Mouse (Mus musculus): Measurements from ENCODE around the gene Trp53tg5. TPM values are rescaled to one million over a fixed set of nuclear protein-coding genes. Genes with fewer than 3 reads are reported as not detected.

Gene Trp53tg5
- not detected in 2 replicates for polyA plus RNA-seq (2015; fragmentation: Nextera tagmentation; extraction: Ambion mirVana)

- 85% methylated on average over 6 of the region's 6 CpGs for WGBS
- H3K4me2 ChIP-seq (replicated peaks): no peak within 1 kb of the TSS
- no peaks in the 10 kb centered on the region for H3K27me3 ChIP-seq (replicated peaks)
- no peak within 1 kb of the TSS for H3K9ac ChIP-seq
- no peaks in the 10 kb centered on the region for H3K4me1 ChIP-seq (replicated peaks)
- no peaks in the 10 kb centered on the region for H3K9me3 ChIP-seq
- no peak within 1 kb of the TSS for H3K27ac ChIP-seq
- H3K4me3 ChIP-seq (replicated peaks): no peak within 1 kb of the TSS
- ATAC-seq: no peak
- H3K36me3 ChIP-seq: no peaks in the 10 kb centered on the region
Measured at GRCm38 (mm10) chr2:164473624-164474023, at the start of gene Trp53tg5. Trp53tg5 (minus strand) TSS chr2:164473724.

DNA sequence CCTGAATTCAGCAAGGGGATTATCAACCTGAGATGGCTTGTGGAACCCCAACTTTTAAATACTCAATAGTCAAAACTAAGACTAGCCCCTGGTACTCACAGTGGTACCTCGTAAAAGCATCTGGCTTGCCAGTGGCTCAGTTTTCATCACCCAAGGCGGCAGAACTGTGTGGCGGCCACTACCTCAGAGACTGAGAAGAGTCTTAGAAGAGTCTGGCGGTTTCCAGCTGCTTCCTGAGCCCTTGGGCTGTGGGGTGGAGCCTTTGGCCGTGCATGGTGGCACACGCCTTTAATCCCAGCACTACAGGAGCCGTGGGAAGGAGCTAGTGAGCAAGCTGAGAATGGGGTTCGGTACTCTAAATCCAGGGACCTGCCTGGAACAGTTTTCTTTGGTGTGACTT, 48.8 kb upstream of the Trp53tg5 start:
- H3K4me3 ChIP-seq (replicated peaks): no peak overlapping the region
- no peaks in the 10 kb centered on the region for H3K9me3 ChIP-seq
- H3K27me3 ChIP-seq (replicated peaks): no peaks in the 10 kb centered on the region
- no peaks in the 10 kb centered on the region for H3K36me3 ChIP-seq
- WGBS: 37% methylated on average over 8 of the region's 8 CpGs
- H3K27ac ChIP-seq: no peak overlapping the region
- no peak for ATAC-seq
- no peak overlapping the region for H3K9ac ChIP-seq
- 0 out of 2 replicates have a peak, but pooled peaks cover 14% of the 10 kb centered on the region for H3K4me1 ChIP-seq (replicated peaks)
- no peak overlapping the region; the same call in 1 of the 2 replicates for H3K4me2 ChIP-seq (replicated peaks)

DNA sequence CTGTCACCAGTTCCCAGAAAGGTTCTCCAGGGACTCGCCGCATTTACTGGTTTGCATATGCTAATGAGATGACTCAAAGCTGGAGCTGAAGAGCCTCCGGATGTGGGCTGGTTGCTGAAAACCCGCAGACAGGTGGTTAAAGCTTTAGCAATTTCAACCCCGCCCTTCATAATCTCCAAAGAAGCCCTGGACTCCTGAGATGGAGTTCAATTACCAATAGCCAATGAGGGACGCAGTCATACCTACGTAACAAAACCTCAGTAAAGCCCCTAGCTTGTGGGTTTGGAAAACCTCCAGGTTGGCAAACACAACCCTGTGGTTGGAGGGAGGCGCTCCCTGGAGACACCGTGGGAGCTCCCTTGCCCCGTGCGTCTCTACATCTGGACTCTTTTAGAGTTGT, 48.3 kb upstream of the Trp53tg5 start:
- Histone ChIP-seq H3K9ac (no peak overlapping the region), H3K36me3 (no peaks in the 10 kb centered on the region), H3K27ac (no peak overlapping the region), H3K9me3 (no peaks in the 10 kb centered on the region), H3K4me2 (replicated peaks) (0 out of 2 replicates have a peak overlapping the region, but pooled peaks have one; percentile 11), H3K4me3 (replicated peaks) (no peak overlapping the region), H3K27me3 (replicated peaks) (no peaks in the 10 kb centered on the region), H3K4me1 (replicated peaks) (0 out of 2 replicates have a peak, but pooled peaks cover 14% of the 10 kb centered on the region)
- WGBS: 19% methylated on average over 11 of the region's 11 CpGs
- no peak for ATAC-seq

GRCm38 (mm10) chr2:164520782-164521181, 47.3 kb upstream of the Trp53tg5 start:
- H3K9ac ChIP-seq: no peak overlapping the region
- H3K4me1 ChIP-seq (replicated peaks): 0 out of 2 replicates have a peak, but pooled peaks cover 14% of the 10 kb centered on the region
- no peaks in the 10 kb centered on the region for H3K27me3 ChIP-seq (replicated peaks)
- peak; percentile 66 for ATAC-seq
- H3K4me2 ChIP-seq (replicated peaks): no peak overlapping the region
- H3K36me3 ChIP-seq: no peaks in the 10 kb centered on the region
- no peak overlapping the region for H3K27ac ChIP-seq
- 18% methylated on average over 3 of the region's 3 CpGs for WGBS
- H3K9me3 ChIP-seq: no peaks in the 10 kb centered on the region
- H3K4me3 ChIP-seq (replicated peaks): no peak overlapping the region

DNA sequence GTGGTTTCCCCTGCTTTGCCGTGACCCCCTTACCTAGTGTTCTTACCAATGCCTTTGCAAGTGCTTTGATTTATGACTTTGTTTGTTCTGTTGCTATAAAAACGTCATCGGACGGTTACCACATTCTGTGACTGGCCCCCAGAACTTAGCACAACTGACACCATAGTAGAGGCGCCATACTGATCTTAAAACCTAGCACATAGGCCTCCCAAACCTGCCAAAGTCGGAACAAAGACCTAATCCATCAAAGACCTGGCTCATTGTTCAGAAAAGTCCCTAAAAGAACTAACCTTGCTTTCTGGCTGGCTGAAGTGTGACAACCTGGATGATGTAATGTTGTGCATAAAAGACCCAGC, 45.6 kb upstream of the Trp53tg5 start:
- Histone ChIP-seq H3K9me3 (no peaks in the 10 kb centered on the region), H3K27me3 (replicated peaks) (no peaks in the 10 kb centered on the region), H3K27ac (peak overlapping the region; percentile 89), H3K4me1 (replicated peaks) (peaks cover 17% of the 10 kb centered on the region; the same call in 1 of the 2 replicates), H3K4me3 (replicated peaks) (no peak overlapping the region), H3K36me3 (no peaks in the 10 kb centered on the region), H3K4me2 (replicated peaks) (no peak overlapping the region), H3K9ac (no peak overlapping the region)
- 38% methylated on average over 6 of the region's 6 CpGs for WGBS
- no peak for ATAC-seq

GRCm38 (mm10) chr2:164518266-164519170, 45.0 kb upstream of the Trp53tg5 start:
- 29% methylated on average over 11 of the region's 11 CpGs for WGBS
- Histone ChIP-seq H3K9me3 (no peaks in the 10 kb centered on the region), H3K27me3 (replicated peaks) (no peaks in the 10 kb centered on the region), H3K27ac (peak overlapping the region; percentile 89), H3K36me3 (no peaks in the 10 kb centered on the region), H3K4me2 (replicated peaks) (no peak overlapping the region), H3K9ac (no peak overlapping the region), H3K4me3 (replicated peaks) (no peak overlapping the region), H3K4me1 (replicated peaks) (peaks cover 19% of the 10 kb centered on the region; the same call in 1 of the 2 replicates)
- peak; percentile 60 for ATAC-seq

DNA sequence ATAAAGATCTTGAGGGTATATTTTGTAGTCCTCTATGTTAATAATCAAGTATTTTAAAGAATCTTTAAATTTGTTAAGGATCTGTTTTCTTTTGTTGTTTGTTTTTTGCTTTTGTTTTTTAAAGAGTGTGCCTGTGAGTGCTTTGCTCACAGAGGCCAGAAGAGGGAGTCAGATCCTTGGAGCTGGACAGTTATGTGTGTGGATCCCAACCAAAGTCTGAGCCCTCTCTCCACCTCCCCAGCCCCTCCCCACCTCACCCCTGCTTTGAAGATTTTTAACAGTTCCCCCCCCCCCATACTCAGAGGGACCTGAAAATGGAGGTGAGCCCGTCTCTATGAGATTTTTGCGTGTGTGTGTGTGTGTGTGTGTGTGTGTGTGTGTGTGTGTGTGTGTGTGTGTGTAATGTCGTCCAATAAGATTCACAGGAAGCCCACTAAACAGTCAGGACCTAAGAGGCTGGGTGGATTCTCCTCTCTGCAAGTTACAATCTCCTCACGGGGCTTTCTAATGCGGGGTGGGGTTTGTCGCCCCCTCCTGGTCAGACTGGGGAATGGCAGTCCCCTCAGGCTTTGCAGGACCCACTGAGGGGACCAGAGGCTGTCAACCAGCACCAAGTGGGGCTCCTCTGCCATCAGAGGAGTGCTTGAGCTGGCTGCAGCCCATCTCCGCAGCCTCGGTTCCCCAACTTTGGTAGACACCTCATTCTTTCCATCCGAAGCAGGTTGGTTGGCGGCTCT, 44.1 kb upstream of the Trp53tg5 start:
- Histone ChIP-seq H3K9ac (no peak overlapping the region), H3K36me3 (no peaks in the 10 kb centered on the region), H3K27me3 (replicated peaks) (no peaks in the 10 kb centered on the region), H3K4me3 (replicated peaks) (no peak overlapping the region), H3K4me1 (replicated peaks) (peaks cover 20% of the 10 kb centered on the region; the same call in 1 of the 2 replicates), H3K9me3 (no peaks in the 10 kb centered on the region), H3K27ac (peak overlapping the region; percentile 89), H3K4me2 (replicated peaks) (no peak overlapping the region)
- 42% methylated on average over 10 of the region's 10 CpGs for WGBS
- ATAC-seq: 0 out of 2 replicates have a peak, but pooled peaks have one; percentile 13

- no peak overlapping the region for H3K4me2 ChIP-seq (replicated peaks)
- H3K27me3 ChIP-seq (replicated peaks): no peaks in the 10 kb centered on the region
- H3K27ac ChIP-seq: no peak overlapping the region
- H3K4me3 ChIP-seq (replicated peaks): no peak overlapping the region
- peaks cover 20% of the 10 kb centered on the region; the same call in 1 of the 2 replicates for H3K4me1 ChIP-seq (replicated peaks)
- H3K9ac ChIP-seq: no peak overlapping the region
- no peak for ATAC-seq
- H3K9me3 ChIP-seq: no peaks in the 10 kb centered on the region
- WGBS: 80% methylated on average over 11 of the region's 11 CpGs
- no peaks in the 10 kb centered on the region for H3K36me3 ChIP-seq
Measured at GRCm38 (mm10) chr2:164516592-164516991, 43.1 kb upstream of the Trp53tg5 start.

DNA sequence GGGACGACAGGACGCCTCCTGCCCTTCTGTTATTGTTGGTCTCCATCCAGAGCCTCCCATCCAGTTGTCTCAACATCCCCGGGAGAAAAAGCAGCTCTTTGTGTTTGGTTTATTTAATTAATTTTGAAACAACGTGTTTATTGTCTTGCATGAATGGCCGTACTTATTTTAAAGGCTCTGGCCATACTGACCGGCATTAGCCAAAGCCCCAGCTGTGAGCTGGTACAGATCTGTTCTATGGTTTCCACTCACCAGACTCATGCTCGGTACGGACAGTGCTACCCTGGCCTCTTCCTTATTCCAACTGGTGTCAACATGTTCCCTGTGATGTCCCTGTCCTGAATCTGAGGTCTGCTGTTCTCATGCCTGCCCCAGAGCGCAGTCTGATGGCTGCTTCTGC, 42.4 kb upstream of the Trp53tg5 start:
- H3K9ac ChIP-seq: no peak overlapping the region
- H3K36me3 ChIP-seq: no peaks in the 10 kb centered on the region
- WGBS: 78% methylated on average over 9 of the region's 9 CpGs
- H3K4me1 ChIP-seq (replicated peaks): peaks cover 20% of the 10 kb centered on the region; the same call in 1 of the 2 replicates
- no peak overlapping the region for H3K27ac ChIP-seq
- no peaks in the 10 kb centered on the region for H3K9me3 ChIP-seq
- no peak overlapping the region for H3K4me2 ChIP-seq (replicated peaks)
- no peak for ATAC-seq
- H3K4me3 ChIP-seq (replicated peaks): no peak overlapping the region
- no peaks in the 10 kb centered on the region for H3K27me3 ChIP-seq (replicated peaks)

DNA sequence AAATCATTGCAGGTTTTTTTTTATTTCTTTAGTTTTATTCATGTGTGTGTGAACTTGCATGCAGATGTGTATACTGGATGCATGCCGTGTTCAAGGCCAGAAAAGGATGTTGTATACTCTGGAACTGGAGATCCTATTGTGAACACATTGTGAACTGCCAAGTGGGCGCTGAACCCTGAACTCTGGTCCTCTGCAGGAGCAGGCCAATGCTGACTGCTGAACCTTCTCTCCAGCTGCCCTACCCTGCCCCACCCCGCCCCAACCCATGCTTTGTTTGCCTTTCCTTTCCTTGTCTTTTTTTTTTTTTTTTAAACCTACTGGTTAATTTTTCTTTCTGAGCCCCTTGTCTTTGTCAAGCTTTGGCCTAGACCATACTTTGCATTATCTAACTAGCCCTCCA, 41.4 kb upstream of the Trp53tg5 start:
- no peaks in the 10 kb centered on the region for H3K9me3 ChIP-seq
- no peak overlapping the region for H3K9ac ChIP-seq
- H3K4me3 ChIP-seq (replicated peaks): no peak overlapping the region
- no peaks in the 10 kb centered on the region for H3K27me3 ChIP-seq (replicated peaks)
- peak overlapping the region; percentile 37; the same call in 1 of the 2 replicates for H3K27ac ChIP-seq
- no peaks in the 10 kb centered on the region for H3K36me3 ChIP-seq
- WGBS: 77% methylated on average over 3 of the region's 3 CpGs
- peaks cover 17% of the 10 kb centered on the region; the same call in 1 of the 2 replicates for H3K4me1 ChIP-seq (replicated peaks)
- H3K4me2 ChIP-seq (replicated peaks): no peak overlapping the region
- peak; percentile 69 for ATAC-seq

- no peak for ATAC-seq
- no peak overlapping the region for H3K4me2 ChIP-seq (replicated peaks)
- H3K9me3 ChIP-seq: no peaks in the 10 kb centered on the region
- H3K36me3 ChIP-seq: no peaks in the 10 kb centered on the region
- no peaks in the 10 kb centered on the region for H3K27me3 ChIP-seq (replicated peaks)
- WGBS: 65% methylated on average over 8 of the region's 8 CpGs
- H3K9ac ChIP-seq: no peak overlapping the region
- H3K27ac ChIP-seq: no peak overlapping the region
- no peak overlapping the region for H3K4me3 ChIP-seq (replicated peaks)
- H3K4me1 ChIP-seq (replicated peaks): peaks cover 8% of the 10 kb centered on the region; the same call in 1 of the 2 replicates
Measured at GRCm38 (mm10) chr2:164513389-164513788, 39.9 kb upstream of the Trp53tg5 start.
